Mouse (Mus musculus): ENCODE results near the gene Pelp1. TPM values are rescaled to one million over a fixed set of nuclear protein-coding genes. Genes with fewer than 3 reads are reported as not detected.
"Not testable (repeated sequence)": the region's sequence is repeated elsewhere in the genome, so short reads cannot be mapped to it uniquely, and the experiment has no call there.

The Pelp1 gene
- polyA plus RNA-seq, 1 experiment: 15.5 TPM

- no peak overlapping the region for H3K27ac ChIP-seq (ENCODE audit: insufficient read depth, low read length)
- 17% methylated on average over 3 of the region's 3 CpGs for WGBS
- no peaks in the 10 kb centered on the region for H3K36me3 ChIP-seq (ENCODE audit: control insufficient read depth, insufficient read depth, low read length)
- H3K27me3 ChIP-seq (ENCODE audit: control insufficient read depth, insufficient read depth, low read length): no peaks in the 10 kb centered on the region
- no peaks in the 10 kb centered on the region for H3K4me1 ChIP-seq (ENCODE audit: control insufficient read depth, insufficient read depth, insufficient read length)
- no peak for TF ChIP-seq CTCF (IDR thresholded peaks at IDR 0.05; ENCODE audit: extremely low read depth, insufficient read depth, insufficient read length, insufficient replicate concordance)
- TF ChIP-seq POLR2A (IDR thresholded peaks at IDR 0.05; ENCODE audit: low read depth, low read length): no peak
- H3K4me3 ChIP-seq (ENCODE audit: extremely low read depth, insufficient read depth, insufficient read length): no peak overlapping the region
- no peak for DNase-seq (ENCODE audit: low read depth in 1 of 2, low spot score in 2 of 2)
Observed at GRCm38 (mm10) chr11:70374302-70374701, 35.5 kb downstream of the Pelp1 start.

- no peak overlapping the region for H3K27ac ChIP-seq (ENCODE audit: insufficient read depth, low read length)
- no peaks in the 10 kb centered on the region for H3K36me3 ChIP-seq (ENCODE audit: control insufficient read depth, insufficient read depth, low read length)
- H3K27me3 ChIP-seq (ENCODE audit: control insufficient read depth, insufficient read depth, low read length): no peaks in the 10 kb centered on the region
- H3K4me1 ChIP-seq (ENCODE audit: control insufficient read depth, insufficient read depth, insufficient read length): no peaks in the 10 kb centered on the region
- TF ChIP-seq POLR2A (IDR thresholded peaks at IDR 0.05; ENCODE audit: low read depth, low read length) (no peak), CTCF (IDR thresholded peaks at IDR 0.05; ENCODE audit: extremely low read depth, insufficient read depth, insufficient read length, insufficient replicate concordance) (no peak)
- no peak overlapping the region for H3K4me3 ChIP-seq (ENCODE audit: extremely low read depth, insufficient read depth, insufficient read length)
- WGBS: 74% methylated on average over 7 of the region's 7 CpGs
- no peak for DNase-seq (ENCODE audit: low read depth in 1 of 2, low spot score in 2 of 2)
Observed at GRCm38 (mm10) chr11:70372849-70373557, 36.8 kb downstream of the Pelp1 start.

GRCm38 (mm10) chr11:70372396-70372795 is 37.4 kb downstream of the Pelp1 start:
- no peak for DNase-seq (ENCODE audit: low read depth in 1 of 2, low spot score in 2 of 2)

GRCm38 (mm10) chr11:70368626-70369025 is 41.2 kb downstream of the Pelp1 start:
- WGBS: 85% methylated on average over 2 of the region's 2 CpGs
- not testable (repeated sequence) for DNase-seq (ENCODE audit: low read depth in 1 of 2, low spot score in 2 of 2)

More at GRCm38 (mm10) chr11:70372396-70372795, 37.4 kb downstream of the Pelp1 start:
- no peak overlapping the region for H3K27ac ChIP-seq (ENCODE audit: insufficient read depth, low read length)
- H3K4me1 ChIP-seq (ENCODE audit: control insufficient read depth, insufficient read depth, insufficient read length): no peaks in the 10 kb centered on the region
- TF ChIP-seq CTCF (IDR thresholded peaks at IDR 0.05; ENCODE audit: extremely low read depth, insufficient read depth, insufficient read length, insufficient replicate concordance) (no peak), POLR2A (IDR thresholded peaks at IDR 0.05; ENCODE audit: low read depth, low read length) (no peak)
- no peak overlapping the region for H3K4me3 ChIP-seq (ENCODE audit: extremely low read depth, insufficient read depth, insufficient read length)
- H3K27me3 ChIP-seq (ENCODE audit: control insufficient read depth, insufficient read depth, low read length): no peaks in the 10 kb centered on the region
- H3K36me3 ChIP-seq (ENCODE audit: control insufficient read depth, insufficient read depth, low read length): no peaks in the 10 kb centered on the region

GRCm38 (mm10) chr11:70367701-70368100 is 42.1 kb downstream of the Pelp1 start:
- DNase-seq (ENCODE audit: low read depth in 1 of 2, low spot score in 2 of 2); H3K4me1 ChIP-seq (ENCODE audit: control insufficient read depth, insufficient read depth, insufficient read length); H3K4me3 ChIP-seq (ENCODE audit: extremely low read depth, insufficient read depth, insufficient read length); H3K27me3 ChIP-seq (ENCODE audit: control insufficient read depth, insufficient read depth, low read length); H3K27ac ChIP-seq (ENCODE audit: insufficient read depth, low read length); H3K36me3 ChIP-seq (ENCODE audit: control insufficient read depth, insufficient read depth, low read length): not testable (repeated sequence)
- WGBS: 83% methylated on average over 6 of the region's 6 CpGs

More at GRCm38 (mm10) chr11:70368626-70369025, 41.2 kb downstream of the Pelp1 start:
- not testable (repeated sequence) for H3K4me1 ChIP-seq (ENCODE audit: control insufficient read depth, insufficient read depth, insufficient read length); H3K27ac ChIP-seq (ENCODE audit: insufficient read depth, low read length); H3K36me3 ChIP-seq (ENCODE audit: control insufficient read depth, insufficient read depth, low read length); H3K4me3 ChIP-seq (ENCODE audit: extremely low read depth, insufficient read depth, insufficient read length); H3K27me3 ChIP-seq (ENCODE audit: control insufficient read depth, insufficient read depth, low read length)

- Histone ChIP-seq H3K4me1 (ENCODE audit: control insufficient read depth, insufficient read depth, insufficient read length) (no peaks in the 10 kb centered on the region), H3K36me3 (ENCODE audit: control insufficient read depth, insufficient read depth, low read length) (no peaks in the 10 kb centered on the region), H3K27ac (ENCODE audit: insufficient read depth, low read length) (no peak within 1 kb of the TSS), H3K27me3 (ENCODE audit: control insufficient read depth, insufficient read depth, low read length) (peaks cover 10% of the 10 kb centered on the region), H3K4me3 (ENCODE audit: extremely low read depth, insufficient read depth, insufficient read length) (no peak within 1 kb of the TSS)
- WGBS: 1% methylated on average over 19 of the region's 19 CpGs
- no peak for DNase-seq (ENCODE audit: low read depth in 1 of 2, low spot score in 2 of 2)
- no peak for TF ChIP-seq POLR2A (IDR thresholded peaks at IDR 0.05; ENCODE audit: low read depth, low read length)
- no peak for TF ChIP-seq CTCF (IDR thresholded peaks at IDR 0.05; ENCODE audit: extremely low read depth, insufficient read depth, insufficient read length, insufficient replicate concordance)
Observed at GRCm38 (mm10) chr11:70351868-70352267, 58.0 kb downstream of the Pelp1 start, which contains the start of gene Alox15. Gene Alox15, minus strand, starts transcription at chr11:70352031.

- H3K27ac ChIP-seq (ENCODE audit: insufficient read depth, low read length): no peak overlapping the region
- peaks cover 10% of the 10 kb centered on the region for H3K27me3 ChIP-seq (ENCODE audit: control insufficient read depth, insufficient read depth, low read length)
- H3K4me1 ChIP-seq (ENCODE audit: control insufficient read depth, insufficient read depth, insufficient read length): no peaks in the 10 kb centered on the region
- H3K36me3 ChIP-seq (ENCODE audit: control insufficient read depth, insufficient read depth, low read length): no peaks in the 10 kb centered on the region
- WGBS: 80% methylated on average over 9 of the region's 9 CpGs
- TF ChIP-seq POLR2A (IDR thresholded peaks at IDR 0.05; ENCODE audit: low read depth, low read length) (no peak), CTCF (IDR thresholded peaks at IDR 0.05; ENCODE audit: extremely low read depth, insufficient read depth, insufficient read length, insufficient replicate concordance) (no peak)
- H3K4me3 ChIP-seq (ENCODE audit: extremely low read depth, insufficient read depth, insufficient read length): no peak overlapping the region
- DNase-seq (ENCODE audit: low read depth in 1 of 2, low spot score in 2 of 2): no peak
Observed at GRCm38 (mm10) chr11:70348630-70349029, 61.2 kb downstream of the Pelp1 start.

Measured in spleen, adult 2 months (tissue).